Mouse (Mus musculus) CH12.LX (cell line): ENCODE measurements around the gene Hsd3b7. TPM values are rescaled to one million over a fixed set of nuclear protein-coding genes. Genes with fewer than 3 reads are reported as not detected.
A peak's percentile ranks its signal among the peaks of the same experiment; 100 is the strongest.

Experiments used
- DNase-seq: peaks from one replicate; pipeline ENCODE4 v3.0.0-alpha.2; 2013; ENCODE audit errors: extremely low read depth
- H3K27ac ChIP-seq: 2 replicates; pipeline ENCODE4 v1.5.1; 2012; ENCODE audit warnings: low read depth, mild to moderate bottlenecking, control low read depth, moderate library complexity; ENCODE audit not compliant: insufficient read depth
- H3K27me3 ChIP-seq: replicated peaks from 2 replicates; pipeline ENCODE3; 2012; ENCODE audit warnings: inconsistent platforms
- H3K36me3 ChIP-seq, 2 experiments: replicated peaks in 1 of 2; 2 replicates each; pipeline versions ENCODE3 to v1.6.1; 2012; ENCODE audit warnings: inconsistent platforms in 1 of 2, low read length in 1 of 2, mild to moderate bottlenecking in 1 of 2, mixed read lengths in 1 of 2, moderate library complexity in 1 of 2; ENCODE audit not compliant: control insufficient read depth in 1 of 2, insufficient read depth in 1 of 2
- H3K4me1 ChIP-seq, 2 experiments: 2 replicates each; pipeline ENCODE4 v1.6.1; 2012; ENCODE audit warnings: inconsistent platforms in 1 of 2, moderate library complexity in 1 of 2; ENCODE audit not compliant: insufficient read depth in 2 of 2, control insufficient read depth in 1 of 2
- H3K4me2 ChIP-seq: 2 replicates; pipeline ENCODE4 v1.6.1; 2012; ENCODE audit warnings: low read depth, mild to moderate bottlenecking, control low read depth; ENCODE audit not compliant: poor library complexity, insufficient read depth, severe bottlenecking
- H3K4me3 ChIP-seq, 3 experiments: fragments of 150-350 bp in 1 of 3; sonication (generic) in 1 of 3; replicated peaks in 1 of 3; 2 replicates each; pipeline versions ENCODE3 to v1.5.1; 2011 to 2012; ENCODE audit warnings: low read depth in 2 of 3, low read length in 2 of 3, mild to moderate bottlenecking in 2 of 3, moderate library complexity in 2 of 3, control low read depth in 1 of 3, improper control_type of control experiment in 1 of 3, inconsistent platforms in 1 of 3, mixed read lengths in 1 of 3; ENCODE audit not compliant: poor library complexity in 1 of 3
- H3K79me2 ChIP-seq: replicated peaks from 2 replicates; pipeline ENCODE4 v1.6.1; 2012; ENCODE audit warnings: mild to moderate bottlenecking, moderate library complexity; ENCODE audit not compliant: control insufficient read depth, poor library complexity, insufficient read depth, severe bottlenecking; ENCODE audit errors: extremely low read depth
- H3K9ac ChIP-seq: 2 replicates; pipeline ENCODE4 v1.6.1; 2012; ENCODE audit warnings: low read depth, mild to moderate bottlenecking, control low read depth, moderate library complexity; ENCODE audit not compliant: insufficient read depth
- H3K9me3 ChIP-seq: replicated peaks from 2 replicates; pipeline ENCODE3; 2012; ENCODE audit warnings: low read length, inconsistent platforms, mixed read lengths
- CHD2 ChIP-seq: IDR thresholded peaks from 2 replicates; pipeline ENCODE4 v1.6.1; 2011; ENCODE audit warnings: low read length, improper control_type of control experiment
- EP300 ChIP-seq: IDR thresholded peaks from 2 replicates; pipeline ENCODE4 v1.6.1; 2011; ENCODE audit warnings: low read length, improper control_type of control experiment
- GABPA ChIP-seq: IDR thresholded peaks from 2 replicates; pipeline ENCODE4 v1.6.1; 2012; ENCODE audit warnings: low read depth, low read length, improper control_type of control experiment, inconsistent platforms; ENCODE audit not compliant: insufficient replicate concordance
- JUND ChIP-seq: conservative IDR thresholded peaks from 2 replicates; pipeline ENCODE4 v1.6.1; 2011; ENCODE audit warnings: low read depth, low read length, improper control_type of control experiment
- MAFK ChIP-seq: IDR thresholded peaks from 2 replicates; pipeline ENCODE4 v1.6.1; 2011; ENCODE audit warnings: low read length, improper control_type of control experiment; ENCODE audit not compliant: insufficient replicate concordance
- MAX ChIP-seq: IDR thresholded peaks from 2 replicates; pipeline ENCODE4 v1.6.1; 2011; ENCODE audit warnings: low read length, improper control_type of control experiment
- MAZ ChIP-seq: IDR thresholded peaks from 2 replicates; pipeline ENCODE4 v1.6.1; 2012; ENCODE audit warnings: low read depth, mild to moderate bottlenecking, inconsistent platforms, low read length, improper control_type of control experiment, moderate library complexity
- MXI1 ChIP-seq: IDR thresholded peaks from 2 replicates; pipeline ENCODE4 v1.6.1; 2011; ENCODE audit warnings: mild to moderate bottlenecking, low read depth, low read length, improper control_type of control experiment
- MYC ChIP-seq: IDR thresholded peaks from 2 replicates; pipeline ENCODE4 v1.6.1; 2011; ENCODE audit warnings: low read depth, mild to moderate bottlenecking, improper control_type of control experiment, low read length
- NELFE ChIP-seq: IDR thresholded peaks from 2 replicates; pipeline ENCODE4 v1.6.1; 2011; ENCODE audit warnings: low read depth, low read length, improper control_type of control experiment
- NRF1 ChIP-seq: IDR thresholded peaks from 2 replicates; pipeline ENCODE4 v1.6.1; 2014; ENCODE audit warnings: low read depth, mild to moderate bottlenecking, inconsistent platforms, low read length, improper control_type of control experiment, moderate library complexity
- PAX5 ChIP-seq: IDR thresholded peaks from 2 replicates; pipeline ENCODE4 v1.6.1; 2012; ENCODE audit warnings: low read length, inconsistent platforms, mixed read lengths
- POLR2A ChIP-seq: IDR thresholded peaks from 2 replicates; pipeline ENCODE4 v1.6.1; 2011; ENCODE audit warnings: low read depth, mild to moderate bottlenecking, improper control_type of control experiment, low read length
- POLR2AphosphoS2 ChIP-seq: IDR thresholded peaks from 2 replicates; pipeline ENCODE4 v1.6.1; 2011; ENCODE audit warnings: low read depth, low read length, improper control_type of control experiment
- SIN3A ChIP-seq: IDR thresholded peaks from 2 replicates; pipeline ENCODE4 v1.6.1; 2012; ENCODE audit warnings: low read length, improper control_type of control experiment, inconsistent platforms
- SMC3 ChIP-seq: IDR thresholded peaks from 2 replicates; pipeline ENCODE4 v1.6.1; 2011; ENCODE audit warnings: low read depth, low read length, improper control_type of control experiment
- TBP ChIP-seq: conservative IDR thresholded peaks from 2 replicates; pipeline ENCODE4 v1.6.1; 2011; ENCODE audit warnings: low read depth, low read length, improper control_type of control experiment
- ZC3H11A ChIP-seq: IDR thresholded peaks from 2 replicates; pipeline ENCODE4 v1.6.1; 2012; ENCODE audit warnings: low read depth, mild to moderate bottlenecking, inconsistent platforms, low read length, improper control_type of control experiment
- ZKSCAN1 ChIP-seq: IDR thresholded peaks from 2 replicates; pipeline ENCODE4 v1.6.1; 2012; ENCODE audit warnings: low read depth, inconsistent platforms, low read length, improper control_type of control experiment, borderline replicate concordance
- dilution Hi-C: fragments of 300-500 bp; cut with MboI; formaldehyde crosslinking; loops from 2 replicates; pipeline ENCODE4 v1.14.3; 2020; ENCODE audit warnings: low sequenced_read_pairs; ENCODE audit not compliant: extremely low pct_unique_long_range_greater_than_20kb, extremely low pct_ligation_motif_present
- in situ Hi-C: fragments of 300-500 bp; cut with MboI; formaldehyde crosslinking; loops from 3 replicates; pipeline ENCODE4 v1.14.3; 2019; ENCODE audit warnings: low sequenced_read_pairs, low pct_ligation_motif_present, low pct_unique_long_range_greater_than_20kb, mixed read lengths
- polyA plus RNA-seq: library from polyadenylated mRNA; unstranded; fragments of >175 nt; gene quantifications from 2 replicates; pipeline ENCODE4 v1.2.1, GENCODE M21; 2012; ENCODE audit warnings: low read depth; ENCODE audit not compliant: insufficient read length
- total RNA-seq, 2 experiments: library from RNA; depleted of rRNA; stranded (reverse); fragments of 300-350 nt in 1 of 2; fragments of >200 nt in 1 of 2; gene quantifications; 2 replicates each; pipeline ENCODE4 v1.2.3; 2012 to 2014

Gene Hsd3b7
- total and polyA plus RNA-seq, 3 experiments, result 0.99 to 6.8 (median 4.2) TPM

DNA sequence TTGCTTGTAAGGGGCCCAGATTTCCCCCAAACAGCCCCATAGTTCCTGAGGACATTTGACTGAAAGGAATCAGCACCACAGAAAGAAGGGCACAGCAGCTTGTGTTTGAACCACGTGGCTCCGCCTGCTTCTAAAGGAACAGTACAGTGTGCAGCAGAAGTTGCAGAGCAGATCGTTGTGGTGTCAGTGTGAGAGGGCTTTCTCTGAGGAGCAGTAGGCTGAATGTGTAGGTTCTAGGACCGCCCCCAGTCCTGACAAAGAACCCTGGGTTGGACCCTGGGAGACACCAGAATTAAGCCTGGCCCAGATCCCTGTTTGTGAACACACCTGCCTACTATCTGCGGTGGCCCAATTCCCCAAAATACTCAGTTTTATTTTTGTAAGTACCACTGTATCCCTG, 29.1 kb upstream of the Hsd3b7 start:
- Histone ChIP-seq H3K9me3 (no peaks in the 10 kb centered on the region), H3K4me3 (peak overlapping the region; percentile 77 to 87 (median 78)), H3K4me2 (peak overlapping the region; percentile 72)
- dilution Hi-C loops, result no loop called here
- TF ChIP-seq NRF1 (no peak), EP300 (no peak), PAX5 (no peak), MAZ (peak; percentile 47; the same call in 1 of the 2 replicates), MXI1 (peak; percentile 88), TBP (peak; percentile 11; the same call in 1 of the 2 replicates), MYC (peak; percentile 81), JUND (no peak), MAFK (no peak), GABPA (no peak), NELFE (no peak), POLR2AphosphoS2 (no peak; the same call in 1 of the 2 replicates), POLR2A (peak; percentile 51; the same call in 1 of the 2 replicates), ZKSCAN1 (no peak), ZC3H11A (no peak), SMC3 (no peak), SIN3A (0 out of 2 replicates have a peak, but pooled peaks have one; percentile 48), MAX (peak; percentile 93)
- TF ChIP-seq, all 38 proteins: peak for 7
- Histone ChIP-seq H3K27ac (peak overlapping the region; percentile 65), H3K36me3 (peaks cover 13 to 39% of the 10 kb centered on the region in 2 experiments), H3K79me2 (peaks cover 14% of the 10 kb centered on the region), H3K9ac (peak overlapping the region; percentile 72), H3K4me1 (peaks cover 5 to 65% of the 10 kb centered on the region in 2 experiments), H3K27me3 (no peaks in the 10 kb centered on the region)
- peak; percentile 43 for DNase-seq
- in situ Hi-C loops, result loop anchor here (5.0 to 25.0 kb wide), 2 partner anchors 409 to 1054 kb away; no protein-coding TSS in a partner anchor

DNA sequence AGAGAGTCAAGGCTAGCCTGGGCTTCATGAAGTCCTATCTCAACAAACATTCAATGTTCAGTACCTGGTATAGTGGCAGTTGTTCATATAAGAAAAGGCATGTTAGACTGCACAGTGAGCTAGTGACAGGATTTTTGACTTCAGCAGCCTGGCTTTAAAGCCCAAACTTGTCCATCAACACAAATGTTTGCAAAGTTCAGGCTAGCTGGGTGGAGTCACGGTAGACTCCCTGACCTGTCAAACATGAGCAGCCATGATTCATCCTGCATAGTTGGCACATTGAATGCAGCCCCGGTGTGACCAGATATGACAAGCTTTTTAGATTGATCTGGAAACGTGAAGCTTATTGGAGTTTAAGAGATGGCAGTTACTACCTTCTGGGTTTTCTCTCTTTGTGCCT, 28.3 kb upstream of the Hsd3b7 start:
- peaks cover 5 to 65% of the 10 kb centered on the region in 2 experiments for H3K4me1 ChIP-seq

More for the DNA sequence above, 28.3 kb upstream of the Hsd3b7 start:
- H3K4me3 ChIP-seq, result no peak overlapping the region
- DNase-seq, result no peak
- H3K27ac ChIP-seq, result peak overlapping the region; percentile 65
- TF ChIP-seq CHD2, result no peak
- H3K79me2 ChIP-seq, result peaks cover 14% of the 10 kb centered on the region
- peak overlapping the region; percentile 39 for H3K4me2 ChIP-seq
- in situ Hi-C loops, result loop anchor here (5.0 to 25.0 kb wide), 2 partner anchors 410 to 1055 kb away; no protein-coding TSS in a partner anchor
- dilution Hi-C loops, result no loop called here
- H3K27me3 ChIP-seq, result no peaks in the 10 kb centered on the region
- H3K36me3 ChIP-seq, result peaks cover 9 to 33% of the 10 kb centered on the region in 2 experiments
- H3K9me3 ChIP-seq, result no peaks in the 10 kb centered on the region
- H3K9ac ChIP-seq, result peak overlapping the region; percentile 2; the same call in 1 of the 2 replicates
